Mouse (Mus musculus): Measurements from ENCODE around the gene Ddost.

The Ddost gene

GRCm38 (mm10) chr4:138337341-138337740 is 32.8 kb downstream of the Ddost start:
- no peak for DNase-seq (ENCODE audit: low spot score)

GRCm38 (mm10) chr4:138339963-138340362 is 35.4 kb downstream of the Ddost start:
- DNase-seq (ENCODE audit: low spot score) = peak; percentile 62

GRCm38 (mm10) chr4:138341393-138341792 is 36.9 kb downstream of the Ddost start:
- no peak for DNase-seq (ENCODE audit: low spot score)

- no peak for DNase-seq (ENCODE audit: low spot score)
Measured at GRCm38 (mm10) chr4:138342048-138342447, 37.5 kb downstream of the Ddost start.

DNA sequence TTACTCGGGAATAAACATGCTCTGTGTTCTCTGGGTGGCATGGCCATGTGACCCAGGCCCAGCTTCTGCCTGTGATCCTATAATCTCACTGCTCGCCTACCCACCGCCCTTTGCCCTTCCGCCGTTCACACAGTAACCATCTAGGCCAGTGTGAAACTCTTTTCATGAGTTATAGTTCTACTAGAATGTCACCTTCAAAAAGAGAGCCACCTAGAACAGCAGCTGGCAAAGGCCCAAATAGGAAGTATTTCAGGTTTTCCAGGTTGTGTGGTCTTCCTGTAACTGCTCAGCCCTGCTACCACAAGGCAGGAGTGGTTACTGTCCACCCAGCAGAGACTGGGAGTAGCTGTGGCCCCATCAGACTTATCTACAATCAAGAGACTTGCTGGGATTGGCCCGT is 38.2 kb downstream of the Ddost start:
- DNase-seq (ENCODE audit: low spot score) = no peak

GRCm38 (mm10) chr4:138343341-138343837 is 38.9 kb downstream of the Ddost start:
- no peak for DNase-seq (ENCODE audit: low spot score)

- DNase-seq (ENCODE audit: low spot score) = no peak
Measured at GRCm38 (mm10) chr4:138344891-138345545, 40.5 kb downstream of the Ddost start.

DNA sequence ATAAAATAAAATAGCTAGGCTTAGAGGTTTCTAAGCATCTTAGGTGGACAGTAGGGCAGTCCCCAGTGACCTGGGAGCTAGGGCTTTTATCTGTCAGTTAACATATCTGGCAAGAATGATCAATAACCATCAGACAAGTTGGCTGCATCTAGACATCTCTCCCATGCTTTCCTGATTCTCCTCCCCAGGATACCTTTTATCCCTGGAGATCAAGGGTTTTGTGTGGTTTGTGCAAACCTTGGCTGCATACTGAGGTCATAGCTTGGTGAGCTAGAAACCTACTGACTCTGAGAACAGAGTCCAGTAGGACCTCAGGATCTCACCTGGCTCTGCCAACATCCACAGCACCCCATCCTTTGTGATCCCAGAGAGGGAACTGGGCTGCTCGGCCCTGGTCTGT is 42.8 kb downstream of the Ddost start:
- no peak for DNase-seq (ENCODE audit: low spot score)

DNA sequence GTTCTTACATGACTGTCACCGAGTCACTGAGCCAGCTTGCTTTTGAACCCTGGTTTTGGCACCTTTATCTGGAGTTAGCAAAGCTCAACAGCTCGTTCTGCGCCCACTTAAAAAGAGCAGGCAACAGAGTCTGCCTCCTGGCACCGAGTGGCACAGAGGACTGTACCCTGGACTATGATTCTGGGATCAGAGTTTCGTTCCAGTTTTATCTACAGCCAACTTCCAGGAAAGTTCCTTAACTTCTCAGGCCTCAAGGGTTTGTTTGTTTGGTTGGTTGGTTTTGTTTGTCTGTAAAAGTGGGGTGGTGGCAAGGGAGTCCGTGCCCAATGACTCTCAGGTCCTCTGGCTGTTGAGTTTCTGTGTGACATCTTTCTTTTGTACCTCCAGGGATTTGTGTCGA is 44.2 kb downstream of the Ddost start:
- DNase-seq (ENCODE audit: low spot score) = no peak

DNA sequence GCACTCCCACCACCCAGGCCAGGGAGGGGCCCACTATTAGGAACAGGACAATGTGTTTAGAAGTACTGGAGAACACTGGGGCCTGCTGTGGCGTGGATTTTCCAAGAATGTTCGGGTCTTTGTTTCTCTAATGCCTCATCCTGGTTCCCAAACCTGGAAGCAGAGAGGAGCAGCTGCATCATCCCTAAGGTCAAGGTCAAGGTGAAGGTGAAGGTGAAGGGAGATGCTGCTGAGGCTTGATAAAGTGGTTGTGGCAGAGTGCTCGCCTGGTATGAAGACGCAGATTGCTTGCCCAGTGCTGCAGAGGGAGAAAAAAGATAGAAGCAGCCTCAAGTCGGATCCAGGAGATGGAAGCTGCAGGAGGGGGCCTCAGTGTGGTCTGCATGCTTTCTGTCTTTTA is 47.3 kb downstream of the Ddost start:
- no peak for DNase-seq (ENCODE audit: low spot score)

DNA sequence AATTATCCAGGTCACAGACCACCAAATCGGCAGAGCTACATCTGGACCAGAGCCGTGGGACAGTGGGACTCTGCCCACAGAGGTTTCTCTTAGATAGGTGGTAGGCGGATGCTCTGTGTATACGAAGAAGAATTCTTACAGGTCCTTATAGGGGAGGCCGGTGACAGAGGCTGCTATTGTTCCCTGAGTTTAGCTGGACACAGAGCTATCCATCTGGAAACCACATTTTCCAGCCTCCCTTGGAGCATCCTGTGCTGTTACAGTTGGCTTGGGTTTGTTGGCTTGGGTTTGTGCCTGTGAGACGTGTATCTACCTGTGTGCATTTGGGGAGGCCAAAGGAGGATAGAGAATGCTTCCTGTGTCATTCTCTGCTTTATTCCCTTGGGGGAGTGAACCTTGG is 48.2 kb downstream of the Ddost start:
- DNase-seq (ENCODE audit: low spot score) = no peak

DNA sequence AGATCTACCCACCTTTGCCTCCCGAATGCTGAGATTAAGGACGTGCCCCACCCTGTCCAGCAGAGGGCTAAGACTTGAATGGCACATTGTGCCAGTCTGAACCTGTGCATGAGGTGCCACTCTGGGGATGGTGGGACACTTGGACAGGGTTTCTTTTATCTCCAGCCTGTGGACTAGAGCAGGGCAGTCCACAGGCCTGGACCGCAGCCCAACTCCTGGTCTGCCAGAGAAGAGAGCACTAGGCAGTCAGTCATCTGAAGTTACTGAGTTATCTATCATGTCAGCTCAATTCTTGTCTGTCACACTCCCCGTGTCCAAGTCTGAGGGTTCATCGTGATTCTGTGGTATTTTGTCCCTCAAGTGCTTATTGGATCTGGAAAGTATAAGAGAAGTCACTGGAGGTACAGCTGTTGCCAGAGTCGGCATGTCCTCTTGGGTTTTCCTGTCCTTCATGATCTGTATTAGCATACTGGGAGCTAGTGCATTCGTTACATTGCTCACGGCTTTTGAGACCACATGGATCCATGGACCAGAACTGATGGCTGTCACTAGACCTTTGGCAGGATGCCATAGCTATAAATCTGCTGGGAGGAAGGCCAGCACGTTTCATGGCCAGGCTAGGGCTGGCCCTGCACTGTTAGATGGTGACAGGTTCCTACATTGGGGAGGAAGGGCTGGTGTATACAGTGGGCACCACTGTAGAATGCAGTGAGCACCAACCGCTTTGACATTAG is 49.1 kb downstream of the Ddost start:
- DNase-seq (ENCODE audit: low spot score) = no peak

DNA sequence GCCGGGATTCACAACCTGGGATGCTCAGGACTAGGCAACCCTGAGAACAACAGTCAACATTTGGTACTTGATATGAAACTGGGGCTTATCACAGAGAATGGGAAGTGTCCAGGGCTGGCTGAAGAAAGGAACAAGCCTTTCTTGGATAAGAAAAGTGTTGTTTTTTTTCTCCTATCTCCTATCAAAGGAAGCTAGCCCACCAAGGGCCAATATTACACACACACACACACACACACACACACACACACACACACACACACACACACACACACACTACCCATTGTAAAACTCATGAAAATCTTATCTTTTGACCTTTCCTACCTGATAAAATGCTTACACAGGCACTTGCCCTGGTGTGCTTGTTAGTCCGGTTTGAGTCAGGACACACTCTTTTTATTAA is 51.0 kb downstream of the Ddost start:
- no peak for DNase-seq (ENCODE audit: low spot score)

GRCm38 (mm10) chr4:138356141-138356540 is 51.6 kb downstream of the Ddost start:
- DNase-seq (ENCODE audit: low spot score) = no peak

GRCm38 (mm10) chr4:138356551-138356950 is 52.0 kb downstream of the Ddost start:
- no peak for DNase-seq (ENCODE audit: low spot score)

GRCm38 (mm10) chr4:138358176-138358575 is 53.6 kb downstream of the Ddost start:
- DNase-seq (ENCODE audit: low spot score) = no peak

- DNase-seq (ENCODE audit: low spot score) = no peak
Measured at GRCm38 (mm10) chr4:138361370-138361821, 56.9 kb downstream of the Ddost start.

Data from embryo, embryonic 10 days (tissue).